Mouse (Mus musculus): ENCODE data around the gene Hmgb2. TPM values are rescaled to one million over a fixed set of nuclear protein-coding genes. Genes with fewer than 3 reads are reported as not detected.
"Not testable (repeated sequence)": the region's sequence is repeated elsewhere in the genome, so short reads cannot be mapped to it uniquely, and the experiment has no call there.

Hmgb2 gene
- polyA plus RNA-seq, 1 experiment = 8.3 TPM

- no peak for DNase-seq (ENCODE audit: extremely low spot score in 1 of 2, low spot score in 1 of 2)
These were observed 3.0 kb upstream of the Hmgb2 start for GRCm38 (mm10) chr8:57508657-57509056.

- DNase-seq (ENCODE audit: extremely low spot score in 1 of 2, low spot score in 1 of 2) = no peak
These were observed 854 bp upstream of the Hmgb2 start for GRCm38 (mm10) chr8:57510791-57511315.

GRCm38 (mm10) chr8:57512141-57513056 lies 692 bp downstream of the Hmgb2 start:
- DNase-seq (ENCODE audit: extremely low spot score in 1 of 2, low spot score in 1 of 2) = no peak

GRCm38 (mm10) chr8:57513178-57513661 lies 1.5 kb downstream of the Hmgb2 start:
- not testable (repeated sequence) for DNase-seq (ENCODE audit: extremely low spot score in 1 of 2, low spot score in 1 of 2)

GRCm38 (mm10) chr8:57516685-57517084 lies 5.0 kb downstream of the Hmgb2 start:
- not testable (repeated sequence) for DNase-seq (ENCODE audit: extremely low spot score in 1 of 2, low spot score in 1 of 2)

GRCm38 (mm10) chr8:57517723-57518122 lies 6.0 kb downstream of the Hmgb2 start:
- no peak for DNase-seq (ENCODE audit: extremely low spot score in 1 of 2, low spot score in 1 of 2)

- no peak for DNase-seq (ENCODE audit: extremely low spot score in 1 of 2, low spot score in 1 of 2)
These were observed 8.6 kb downstream of the Hmgb2 start for GRCm38 (mm10) chr8:57520186-57520786.

- DNase-seq (ENCODE audit: extremely low spot score in 1 of 2, low spot score in 1 of 2) = no peak
These were observed 16.3 kb downstream of the Hmgb2 start for GRCm38 (mm10) chr8:57528036-57528435.

GRCm38 (mm10) chr8:57530238-57530637 lies 18.5 kb downstream of the Hmgb2 start:
- DNase-seq (ENCODE audit: extremely low spot score in 1 of 2, low spot score in 1 of 2) = no peak

GRCm38 (mm10) chr8:57530666-57531349 lies 19.1 kb downstream of the Hmgb2 start:
- peak in 1 of 2 experiments; percentile 90 for DNase-seq (ENCODE audit: extremely low spot score in 1 of 2, low spot score in 1 of 2)

GRCm38 (mm10) chr8:57532223-57532622 lies 20.5 kb downstream of the Hmgb2 start:
- DNase-seq (ENCODE audit: extremely low spot score in 1 of 2, low spot score in 1 of 2) = peak in 1 of 2 experiments; percentile 42

GRCm38 (mm10) chr8:57533106-57533505 lies 21.4 kb downstream of the Hmgb2 start:
- DNase-seq (ENCODE audit: extremely low spot score in 1 of 2, low spot score in 1 of 2) = no peak

GRCm38 (mm10) chr8:57534495-57534894 lies 22.8 kb downstream of the Hmgb2 start:
- no peak for DNase-seq (ENCODE audit: extremely low spot score in 1 of 2, low spot score in 1 of 2)

- no peak for DNase-seq (ENCODE audit: extremely low spot score in 1 of 2, low spot score in 1 of 2)
These were observed 24.5 kb downstream of the Hmgb2 start for GRCm38 (mm10) chr8:57536167-57536566.

GRCm38 (mm10) chr8:57538601-57539000 lies 26.9 kb downstream of the Hmgb2 start:
- DNase-seq (ENCODE audit: extremely low spot score in 1 of 2, low spot score in 1 of 2) = no peak

GRCm38 (mm10) chr8:57540110-57540838 lies 28.6 kb downstream of the Hmgb2 start:
- peak; percentile 23 to 86 for DNase-seq (ENCODE audit: extremely low spot score in 1 of 2, low spot score in 1 of 2)

- DNase-seq (ENCODE audit: extremely low spot score in 1 of 2, low spot score in 1 of 2) = no peak
These were observed 29.2 kb downstream of the Hmgb2 start for GRCm38 (mm10) chr8:57540951-57541350.

GRCm38 (mm10) chr8:57541405-57541804 lies 29.7 kb downstream of the Hmgb2 start:
- no peak for DNase-seq (ENCODE audit: extremely low spot score in 1 of 2, low spot score in 1 of 2)

GRCm38 (mm10) chr8:57546401-57546800 lies 34.7 kb downstream of the Hmgb2 start:
- no peak for DNase-seq (ENCODE audit: extremely low spot score in 1 of 2, low spot score in 1 of 2)

- DNase-seq (ENCODE audit: extremely low spot score in 1 of 2, low spot score in 1 of 2) = no peak
These were observed 35.1 kb downstream of the Hmgb2 start for GRCm38 (mm10) chr8:57546834-57547233.

Data from frontal cortex, adult 2 months (tissue).